ENCODE assay signal across 13 mouse cellular contexts in the genomic region with DNA sequence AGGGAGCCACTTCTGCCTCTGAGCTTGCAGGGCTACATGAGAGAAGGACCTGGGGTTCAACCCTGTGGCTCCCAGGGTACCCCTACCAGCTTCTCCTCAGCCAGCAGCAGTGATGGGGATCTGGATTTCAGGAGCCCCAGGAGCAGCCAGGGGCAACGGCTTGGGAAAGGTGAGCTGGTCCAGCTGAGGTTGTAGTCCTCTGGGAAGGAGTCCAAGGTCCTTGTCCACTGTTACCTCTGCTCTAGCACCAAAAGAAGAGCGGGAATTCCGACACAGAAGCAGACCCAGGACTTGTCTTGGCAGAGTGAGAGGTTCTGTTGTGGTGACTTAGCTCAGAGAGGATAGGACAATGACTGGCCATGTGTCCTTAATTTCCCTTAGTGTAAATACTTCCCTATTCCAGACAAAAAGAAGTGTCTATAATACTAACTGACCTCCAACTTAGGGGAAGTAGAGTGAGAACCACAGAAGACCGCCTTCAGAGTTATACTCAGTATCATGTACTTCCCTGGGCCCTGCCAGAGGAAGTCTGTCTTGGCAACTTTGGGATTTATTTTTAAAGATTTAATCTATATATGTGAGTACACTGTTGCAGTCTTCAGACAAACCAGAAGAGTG. TPM values are rescaled to one million over a fixed set of nuclear protein-coding genes. Genes with fewer than 3 reads are reported as not detected.
DNase-seq lines count a peak whose midpoint lies in the region; ATAC-seq lines count a peak whose summit lies in the region.
"Had no signal": no experiment of that assay in that cellular context is flagged by ENCODE, and none has a peak within 500 bp of the region (broad histone marks: within the 10 kb centered on the region; RNA-seq: fewer than 3 reads in every experiment).

No protein-coding gene starts in this region.

- ATAC-seq in kidney, embryonic 14.5 days (ENCODE audit: low FRiP score, low TSS enrichment): no peak
- ATAC-seq: forebrain, embryonic 13.5 days had no signal

- peaks cover 97% of the 10 kb centered on the region for H3K36me3 ChIP-seq in kidney, embryonic 14.5 days (ENCODE audit: control insufficient read depth, insufficient read depth, low read length)
- peaks cover 100% of the 10 kb centered on the region for H3K36me3 ChIP-seq in limb, embryonic 10.5 days

- no peak overlapping the region for H3K4me3 ChIP-seq in kidney, embryonic 14.5 days (ENCODE audit: low read length)
- no peak overlapping the region for H3K4me3 ChIP-seq in limb, embryonic 10.5 days
- H3K4me3 ChIP-seq: forebrain, embryonic 13.5 days; heart, adult 2 months; heart, embryonic 15.5 days; hindbrain, embryonic 10.5 days; lung, embryonic 15.5 days; megakaryocyte, embryonic 14.5 days had no signal

- H3K4me1 ChIP-seq in kidney, embryonic 14.5 days (ENCODE audit: control insufficient read depth, insufficient read depth, low read length): no peaks in the 10 kb centered on the region
- H3K4me1 ChIP-seq in limb, embryonic 10.5 days: no peaks in the 10 kb centered on the region
- H3K4me1 ChIP-seq: forebrain, embryonic 13.5 days; hindbrain, embryonic 10.5 days; lung, embryonic 15.5 days had no signal

- DNase-seq in cerebellum, adult 9-11 months: peak; percentile 24
- no peak for DNase-seq in cerebellum, postnatal 36 days
- DNase-seq in kidney, postnatal 36 days: peak; percentile 21 to 42
- peak; percentile 3 to 5 for DNase-seq in cerebellum, postnatal 25 days
- peak; percentile 20 for DNase-seq in limb, embryonic 10.5 days (ENCODE audit: low spot score)
- DNase-seq in left cerebral cortex, adult 11 months (ENCODE audit: low spot score): no peak

- H3K9me3 ChIP-seq in kidney, embryonic 14.5 days (ENCODE audit: control insufficient read depth, low read length): no peaks in the 10 kb centered on the region
- no peaks in the 10 kb centered on the region for H3K9me3 ChIP-seq in limb, embryonic 10.5 days (replicated peaks)
- H3K9me3 ChIP-seq: forebrain, embryonic 13.5 days; heart, embryonic 15.5 days; hindbrain, embryonic 10.5 days; lung, embryonic 15.5 days; megakaryocyte, embryonic 14.5 days had no signal

- 97% methylated on average over 4 of the region's 4 CpGs for WGBS in kidney, embryonic 14.5 days
- 94% methylated on average over 4 of the region's 4 CpGs for WGBS in limb, embryonic 10.5 days

- H3K27ac ChIP-seq in kidney, embryonic 14.5 days (ENCODE audit: low read depth, low read length): no peak overlapping the region
- no peak overlapping the region for H3K27ac ChIP-seq in limb, embryonic 10.5 days
- H3K27ac ChIP-seq: forebrain, embryonic 13.5 days; heart, adult 2 months; heart, embryonic 15.5 days; hindbrain, embryonic 10.5 days; lung, embryonic 15.5 days had no signal

- H3K4me2 ChIP-seq in kidney, embryonic 14.5 days (replicated peaks; ENCODE audit: low read depth, low read length): no peak overlapping the region
- H3K4me2 ChIP-seq: forebrain, embryonic 13.5 days; heart, embryonic 15.5 days; lung, embryonic 15.5 days had no signal

- no peak overlapping the region for H3K9ac ChIP-seq in kidney, embryonic 14.5 days (ENCODE audit: low read depth, low read length)
- H3K9ac ChIP-seq: forebrain, embryonic 13.5 days; heart, embryonic 15.5 days; lung, embryonic 15.5 days had no signal

- no peaks in the 10 kb centered on the region for H3K27me3 ChIP-seq in kidney, embryonic 14.5 days (ENCODE audit: control insufficient read depth, insufficient read depth, low read length)
- no peaks in the 10 kb centered on the region for H3K27me3 ChIP-seq in limb, embryonic 10.5 days (ENCODE audit: low read depth, poor library complexity, severe bottlenecking)
- H3K27me3 ChIP-seq: forebrain, embryonic 13.5 days; heart, embryonic 15.5 days; lung, embryonic 15.5 days had no signal

RNA-seq across cellular contexts. Expression of a gene that starts 14.4 kb away (rescaled TPM):
- 16.0 and 23.4 TPM in 2 replicates for polyA plus RNA-seq in kidney, embryonic 14.5 days (2014; fragmentation: Nextera tagmentation; extraction: Ambion mirVana)
- 28.3 and 33.4 TPM in 2 replicates for polyA plus RNA-seq in limb, embryonic 10.5 days (2016; fragmentation: Nextera tagmentation; extraction: Ambion mirVana)

RNA-seq across cellular contexts. Expression of a gene that starts 35.8 kb away (rescaled TPM):
- polyA plus RNA-seq in kidney, embryonic 14.5 days (2014; fragmentation: Nextera tagmentation; extraction: Ambion mirVana): 27.8 and 31.4 TPM in 2 replicates
- polyA plus RNA-seq in limb, embryonic 10.5 days (2016; fragmentation: Nextera tagmentation; extraction: Ambion mirVana): 11.0 and 19.6 TPM in 2 replicates

RNA-seq across cellular contexts. Expression of a gene that starts 38.2 kb away (rescaled TPM):
- polyA plus RNA-seq in kidney, embryonic 14.5 days (2014; fragmentation: Nextera tagmentation; extraction: Ambion mirVana): 0.17 and 0.53 TPM in 2 replicates
- polyA plus RNA-seq in limb, embryonic 10.5 days (2016; fragmentation: Nextera tagmentation; extraction: Ambion mirVana): 0.20 and 0.45 TPM in 2 replicates

Comparison
In these comparisons a context has a peak if more than half of its experiments do, and no peak if none do; other contexts are left out.
1. DNase-seq: peak in cerebellum, adult 9-11 months (single experiment), kidney, postnatal 36 days (2 of 2), cerebellum, postnatal 25 days (2 of 2) and limb, embryonic 10.5 days (single experiment); none in cerebellum, postnatal 36 days (0 of 2) and left cerebral cortex, adult 11 months (single experiment).